Mouse (Mus musculus) E14TG2a.4 (cell line): Measurements from ENCODE around the gene Ugt1a7c.

ENCODE experiments used
- CTCF ChIP-seq: conservative IDR thresholded peaks from 2 replicates; pipeline ENCODE4 v1.5.1; 2014; ENCODE audit warnings: low read length
- POU5F1 ChIP-seq: IDR thresholded peaks from 2 replicates; pipeline ENCODE4 v1.6.1; 2014; ENCODE audit warnings: low read length, borderline replicate concordance

- TF ChIP-seq CTCF (no peak), POU5F1 (no peak)
Measured at GRCm38 (mm10) chr1:88258881-88259642, 164.2 kb downstream of the Ugt1a7c start.
